Comparison of ENCODE assay signal across 12 mouse cellular contexts in genomic region chr7:55870340-55871020, GRCm38 (mm10). TPM values are rescaled to one million over a fixed set of nuclear protein-coding genes. Genes with fewer than 3 reads are reported as not detected.
DNase-seq lines count a peak whose midpoint lies in the region; ATAC-seq lines count a peak whose summit lies in the region.
"Had no signal": no experiment of that assay in that cellular context is flagged by ENCODE, and none has a peak within 500 bp of the region (broad histone marks: within the 10 kb centered on the region; RNA-seq: fewer than 3 reads in every experiment).

No protein-coding gene starts in this region.

- H3K27ac ChIP-seq in hindbrain, embryonic 11.5 days (ENCODE audit: low read depth, low read length): no peak overlapping the region
- H3K27ac ChIP-seq in hindbrain, embryonic 13.5 days: no peak overlapping the region
- H3K27ac ChIP-seq in forebrain, embryonic 14.5 days (ENCODE audit: low read depth, low read length): no peak overlapping the region
- H3K27ac ChIP-seq: heart, embryonic 10.5 days; liver, embryonic 13.5 days had no signal

- H3K36me3 ChIP-seq in hindbrain, embryonic 11.5 days (ENCODE audit: control insufficient read depth, insufficient read depth, low read length): no peaks in the 10 kb centered on the region
- H3K36me3 ChIP-seq in hindbrain, embryonic 13.5 days: peaks cover 30% of the 10 kb centered on the region
- peaks cover 28% of the 10 kb centered on the region for H3K36me3 ChIP-seq in forebrain, embryonic 14.5 days (ENCODE audit: control insufficient read depth, insufficient read depth, low read length)

- no peak overlapping the region for H3K4me3 ChIP-seq in hindbrain, embryonic 11.5 days (ENCODE audit: low read depth, low read length)
- no peak overlapping the region for H3K4me3 ChIP-seq in hindbrain, embryonic 13.5 days
- H3K4me3 ChIP-seq in forebrain, embryonic 14.5 days (ENCODE audit: low read depth, low read length): no peak overlapping the region
- H3K4me3 ChIP-seq: heart, embryonic 10.5 days; liver, embryonic 13.5 days had no signal

- H3K27me3 ChIP-seq in hindbrain, embryonic 11.5 days (ENCODE audit: control insufficient read depth, insufficient read depth, low read length): no peaks in the 10 kb centered on the region
- no peaks in the 10 kb centered on the region for H3K27me3 ChIP-seq in hindbrain, embryonic 13.5 days
- H3K27me3 ChIP-seq in forebrain, embryonic 14.5 days (replicated peaks; ENCODE audit: control insufficient read depth, insufficient read depth, low read length): no peaks in the 10 kb centered on the region
- H3K27me3 ChIP-seq: liver, embryonic 13.5 days had no signal

- no peak for DNase-seq in hindbrain, embryonic 11.5 days (ENCODE audit: low spot score)
- DNase-seq in lung, postnatal 10 days: peak; percentile 42
- no peak for DNase-seq in lung, adult 18-20 months
- DNase-seq in forebrain, embryonic 14.5 days (ENCODE audit: low spot score): peak; percentile 50
- peak; percentile 78 for DNase-seq in skeletal muscle tissue, adult 2 months (ENCODE audit: low read depth, low spot score)
- DNase-seq: adrenal gland, postnatal 14 days; liver, embryonic 13.5 days; thymus, postnatal 36 days had no signal

- H3K9ac ChIP-seq in hindbrain, embryonic 11.5 days (ENCODE audit: low read depth, low read length): no peak overlapping the region
- no peak overlapping the region for H3K9ac ChIP-seq in hindbrain, embryonic 13.5 days
- H3K9ac ChIP-seq in forebrain, embryonic 14.5 days (ENCODE audit: low read length): no peak overlapping the region
- H3K9ac ChIP-seq: liver, embryonic 13.5 days had no signal

- H3K9me3 ChIP-seq in hindbrain, embryonic 11.5 days (ENCODE audit: control insufficient read depth, low read length): no peaks in the 10 kb centered on the region
- H3K9me3 ChIP-seq in hindbrain, embryonic 13.5 days: no peaks in the 10 kb centered on the region
- H3K9me3 ChIP-seq in forebrain, embryonic 14.5 days (replicated peaks; ENCODE audit: control insufficient read depth, low read length): no peaks in the 10 kb centered on the region
- H3K9me3 ChIP-seq: G1E; heart, embryonic 10.5 days; liver, embryonic 13.5 days had no signal

- H3K4me2 ChIP-seq in hindbrain, embryonic 11.5 days (replicated peaks; ENCODE audit: low read depth, low read length): no peak overlapping the region
- no peak overlapping the region for H3K4me2 ChIP-seq in hindbrain, embryonic 13.5 days
- H3K4me2 ChIP-seq in forebrain, embryonic 14.5 days (ENCODE audit: low read length): no peak overlapping the region
- H3K4me2 ChIP-seq: liver, embryonic 13.5 days had no signal

- H3K4me1 ChIP-seq in hindbrain, embryonic 11.5 days (replicated peaks; ENCODE audit: control insufficient read depth, insufficient read depth, low read length): no peaks in the 10 kb centered on the region
- no peaks in the 10 kb centered on the region for H3K4me1 ChIP-seq in hindbrain, embryonic 13.5 days (replicated peaks)
- H3K4me1 ChIP-seq in forebrain, embryonic 14.5 days (ENCODE audit: control insufficient read depth, insufficient read depth, low read length): no peaks in the 10 kb centered on the region

- ATAC-seq in hindbrain, embryonic 11.5 days (ENCODE audit: low FRiP score): peak; percentile 19; the same call in 1 of the 2 replicates
- no peak for ATAC-seq in hindbrain, embryonic 13.5 days (ENCODE audit: low FRiP score)
- ATAC-seq in forebrain, embryonic 14.5 days: peak; percentile 40; the same call in 1 of the 2 replicates
- ATAC-seq in erythroblast, adult 5-6 weeks (replicated peaks; ENCODE audit: low FRiP score, poor library complexity, severe bottlenecking): no peak

- WGBS in hindbrain, embryonic 11.5 days: 91% methylated on average over 6 of the region's 6 CpGs
- 91% methylated on average over 6 of the region's 6 CpGs for WGBS in hindbrain, embryonic 13.5 days
- 85% methylated on average over 6 of the region's 6 CpGs for WGBS in forebrain, embryonic 14.5 days

RNA-seq across cellular contexts. Expression of gene Cyfip1, which starts 28.9 kb away (rescaled TPM):
- polyA plus RNA-seq in hindbrain, embryonic 11.5 days (2014; fragmentation: Nextera tagmentation; extraction: Ambion mirVana): 80.7 and 80.9 TPM in 2 replicates
- 50.2 and 51.0 TPM in 2 replicates for polyA plus RNA-seq in hindbrain, embryonic 13.5 days (2015; fragmentation: Nextera tagmentation; extraction: Ambion mirVana)
- polyA plus RNA-seq in forebrain, embryonic 14.5 days (2014; fragmentation: Nextera tagmentation; extraction: Ambion mirVana): 54.5 and 69.5 TPM in 2 replicates
- 18.8 and 24.2 TPM in 2 replicates for total RNA-seq in erythroblast, adult 5-6 weeks (2015; ENCODE audit: low replicate concordance)
- total RNA-seq in erythroblast, adult 5-6 weeks (2017; ENCODE audit: low replicate concordance): 11.0 and 13.8 TPM in 2 replicates

Comparison
In these comparisons a context has a peak if more than half of its experiments do, and no peak if none do; other contexts are left out.
1. ATAC-seq: peak in hindbrain, embryonic 11.5 days (single experiment) and forebrain, embryonic 14.5 days (single experiment); none in hindbrain, embryonic 13.5 days (single experiment) and erythroblast, adult 5-6 weeks (single experiment).
2. DNase-seq: peak in lung, postnatal 10 days (single experiment), forebrain, embryonic 14.5 days (single experiment) and skeletal muscle tissue, adult 2 months (single experiment); none in hindbrain, embryonic 11.5 days (single experiment) and lung, adult 18-20 months (0 of 2).